Mouse (Mus musculus): ENCODE data around the gene Dennd1a.

Dennd1a gene

DNA sequence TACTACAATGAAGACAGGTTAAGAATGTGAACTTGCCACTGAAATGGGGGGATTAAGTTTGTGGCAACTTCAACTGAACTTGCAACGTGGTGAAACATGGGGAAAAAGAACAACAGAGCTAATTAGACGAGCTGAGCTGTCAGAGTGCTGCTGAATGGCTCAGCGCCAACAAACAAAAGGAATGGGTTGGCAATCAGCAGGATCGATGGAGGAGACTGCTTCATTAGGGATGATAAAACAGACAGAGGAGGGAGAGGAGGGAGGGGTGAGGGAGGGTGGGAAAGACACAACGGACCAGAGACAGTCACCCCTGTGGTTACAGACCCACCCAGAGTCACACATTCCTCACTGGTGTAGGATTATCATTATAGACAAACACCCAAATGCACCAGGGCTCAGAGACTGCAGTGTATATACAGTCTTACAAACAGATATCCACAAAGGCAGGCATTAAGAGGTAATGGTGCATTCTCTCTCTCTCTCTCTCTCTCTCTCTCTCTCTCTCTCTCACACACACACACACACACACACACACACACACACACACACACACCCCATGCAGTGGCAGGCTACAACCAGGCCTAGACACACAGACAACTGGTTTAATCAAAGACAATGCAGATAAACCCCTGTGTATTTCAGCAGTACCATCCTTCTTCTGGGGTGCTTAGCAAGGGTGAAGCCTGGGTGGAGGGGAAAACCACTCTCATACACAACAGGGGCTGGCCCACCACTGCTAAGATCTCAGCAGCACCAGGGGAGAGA, 468.2 kb downstream of the Dennd1a start:
- DNase-seq (ENCODE audit: low spot score in 2 of 2), result no peak

- peak; percentile 85 to 92 for DNase-seq (ENCODE audit: low spot score in 2 of 2)
These were observed 471.5 kb downstream of the Dennd1a start for GRCm38 (mm10) chr2:37815676-37816075.

- no peak for DNase-seq (ENCODE audit: low spot score in 2 of 2)
These were observed 472.3 kb downstream of the Dennd1a start for GRCm38 (mm10) chr2:37814820-37815361.

DNA sequence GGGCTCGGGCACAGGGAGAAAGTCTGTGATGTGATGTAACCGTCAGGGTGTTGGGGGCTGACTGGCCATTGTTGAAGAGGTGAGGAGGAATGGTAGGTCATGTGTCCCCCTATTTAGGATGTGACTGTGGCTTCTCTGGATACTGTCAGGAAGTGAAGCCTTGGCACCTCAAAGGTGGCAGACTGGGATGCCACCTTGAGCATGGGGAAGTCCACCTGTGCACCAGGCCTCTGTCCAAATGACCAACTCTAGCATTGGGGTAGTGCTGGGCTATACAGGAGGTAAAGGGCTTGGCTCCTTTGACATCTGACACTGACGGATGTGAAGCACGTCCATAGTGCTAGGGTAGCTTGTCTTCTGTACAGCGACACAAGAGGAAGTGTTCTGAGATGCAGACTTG, 474.8 kb downstream of the Dennd1a start:
- no peak for DNase-seq (ENCODE audit: low spot score in 2 of 2)

GRCm38 (mm10) chr2:37811682-37812081, 475.5 kb downstream of the Dennd1a start:
- DNase-seq (ENCODE audit: low spot score in 2 of 2), result no peak

DNA sequence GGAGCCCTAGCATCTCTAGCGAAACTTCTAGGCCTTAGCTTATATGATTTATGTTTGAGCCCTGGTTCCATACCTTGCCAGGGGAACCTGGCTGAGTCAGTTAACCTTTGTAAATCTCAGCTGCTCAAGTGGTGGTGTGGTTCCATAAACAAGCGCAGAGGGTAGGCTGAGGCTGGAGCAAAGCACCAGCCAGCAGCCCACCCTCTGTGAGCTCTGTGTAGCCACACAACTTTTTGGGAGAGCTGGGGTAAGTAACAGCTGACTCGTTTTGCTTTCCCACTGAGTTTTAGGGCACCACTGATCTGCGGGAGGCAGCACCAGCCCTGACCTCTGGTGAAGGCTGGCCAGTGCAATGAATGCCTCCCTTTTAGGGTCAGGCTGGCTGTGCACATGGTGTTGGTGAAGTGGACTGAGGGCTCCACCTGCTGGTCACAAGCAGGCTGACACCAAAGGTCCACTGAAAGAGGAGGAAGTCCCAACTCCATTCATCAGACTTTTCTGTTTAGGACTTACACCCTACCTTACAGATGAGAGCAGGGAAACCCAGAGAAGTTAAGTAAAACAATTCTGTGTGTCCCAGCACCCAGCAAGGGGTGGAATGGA, 484.5 kb downstream of the Dennd1a start:
- peak; percentile 71 to 81 for DNase-seq (ENCODE audit: low spot score in 2 of 2)

DNA sequence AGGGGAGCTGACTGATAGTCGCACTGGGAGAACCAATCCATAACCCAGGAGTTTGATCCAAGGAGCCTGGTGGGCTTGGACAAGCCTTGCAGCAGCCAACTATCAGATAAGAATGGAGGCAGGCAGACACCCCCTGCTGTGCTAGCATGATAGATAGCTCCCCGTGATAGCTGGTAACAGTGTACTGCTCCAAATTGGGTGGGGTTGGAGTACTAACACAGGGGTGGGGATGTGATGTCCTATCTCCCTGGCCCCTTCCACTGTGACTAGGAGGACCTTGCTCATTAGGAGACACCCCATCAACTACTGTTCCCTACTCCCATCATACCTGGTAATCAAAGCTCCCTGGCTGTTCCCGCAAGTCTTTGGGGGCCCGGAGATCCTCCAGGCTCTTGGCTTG, 485.5 kb downstream of the Dennd1a start:
- DNase-seq (ENCODE audit: low spot score in 2 of 2), result no peak

DNA sequence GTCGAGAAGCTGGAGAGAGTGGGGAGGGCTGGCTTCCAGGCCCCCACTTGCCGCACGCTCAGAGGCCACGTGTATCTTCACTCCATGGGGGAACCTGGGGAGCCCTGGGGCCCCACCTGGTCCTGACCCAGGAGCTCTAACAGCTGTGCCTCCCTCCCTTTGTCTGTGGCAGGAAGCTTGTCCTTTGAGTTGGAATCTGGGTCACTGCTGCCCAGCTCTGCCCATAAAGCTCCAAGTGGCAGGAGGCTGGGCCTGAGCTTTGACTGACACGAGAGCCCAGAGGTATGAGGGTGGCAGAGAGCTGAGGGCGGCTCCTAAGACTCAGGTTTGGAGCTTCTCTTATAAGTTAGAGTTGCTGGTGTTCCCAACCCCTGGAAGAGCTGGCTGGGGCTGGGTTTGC, 488.1 kb downstream of the Dennd1a start:
- DNase-seq (ENCODE audit: low spot score in 2 of 2), result no peak

DNA sequence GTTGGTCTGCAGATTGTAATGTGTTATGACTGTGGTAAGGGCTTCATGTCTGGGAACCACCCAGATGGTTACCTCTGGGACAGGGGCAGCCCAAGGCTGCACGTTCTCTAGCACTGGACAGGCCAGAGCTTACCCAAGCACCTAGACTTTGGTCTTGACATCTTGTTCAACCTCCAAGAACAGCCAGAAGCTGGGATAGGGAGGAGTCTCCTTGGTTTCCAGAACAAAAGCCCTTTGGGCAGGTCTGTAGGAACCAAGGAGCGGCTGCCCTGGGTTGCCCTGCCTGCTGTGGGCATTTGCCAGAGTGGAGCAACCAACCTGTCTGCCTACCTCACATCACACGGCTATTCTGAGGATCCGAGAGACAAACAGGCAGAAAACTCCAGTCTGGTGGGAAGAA, 490.1 kb downstream of the Dennd1a start:
- no peak for DNase-seq (ENCODE audit: low spot score in 2 of 2)

GRCm38 (mm10) chr2:37796021-37796420, 491.2 kb downstream of the Dennd1a start:
- DNase-seq (ENCODE audit: low spot score in 2 of 2), result no peak

GRCm38 (mm10) chr2:37791340-37791739, 495.9 kb downstream of the Dennd1a start:
- no peak for DNase-seq (ENCODE audit: low spot score in 2 of 2)

DNA sequence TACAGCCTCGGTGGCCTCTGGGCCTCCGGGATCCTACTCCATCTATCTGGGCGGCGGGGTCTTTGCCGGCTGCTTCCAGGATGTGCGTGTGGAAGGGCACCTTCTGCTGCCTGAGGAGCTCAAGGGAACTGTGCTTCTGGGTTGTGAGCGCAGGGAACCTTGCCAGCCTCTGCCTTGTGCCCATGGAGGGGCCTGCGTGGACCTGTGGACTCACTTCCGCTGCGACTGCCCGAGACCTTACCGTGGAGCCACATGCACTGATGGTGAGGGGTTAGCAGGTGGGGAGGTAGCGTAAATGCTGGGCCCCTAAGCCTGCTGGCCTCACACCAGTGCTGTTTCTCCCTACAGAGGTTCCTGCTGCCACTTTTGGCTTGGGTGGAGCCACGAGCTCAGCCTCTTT, 496.5 kb downstream of the Dennd1a start:
- no peak for DNase-seq (ENCODE audit: low spot score in 2 of 2)

DNA sequence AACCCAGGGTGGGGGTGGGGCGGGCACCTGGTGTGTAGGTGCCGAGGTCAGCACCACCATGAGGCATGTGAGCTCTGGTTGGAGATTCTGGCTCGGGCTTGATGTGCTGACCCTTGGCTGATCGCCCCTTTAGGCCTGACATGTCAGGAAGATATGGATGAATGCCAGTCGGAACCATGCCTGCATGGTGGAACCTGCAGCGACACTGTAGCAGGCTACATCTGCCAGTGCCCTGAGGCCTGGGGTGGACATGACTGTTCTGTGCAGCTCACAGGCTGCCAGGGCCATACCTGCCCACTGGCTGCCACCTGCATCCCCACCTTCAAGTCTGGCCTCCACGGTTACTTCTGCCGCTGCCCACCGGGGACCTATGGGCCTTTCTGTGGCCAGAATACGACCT, 497.2 kb downstream of the Dennd1a start:
- DNase-seq (ENCODE audit: low spot score in 2 of 2), result no peak

- DNase-seq (ENCODE audit: low spot score in 2 of 2), result no peak
These were observed 498.2 kb downstream of the Dennd1a start for GRCm38 (mm10) chr2:37789029-37789428.

GRCm38 (mm10) chr2:37788176-37788962, 498.8 kb downstream of the Dennd1a start:
- DNase-seq (ENCODE audit: low spot score in 2 of 2), result no peak

GRCm38 (mm10) chr2:37786461-37786860, 500.7 kb downstream of the Dennd1a start:
- no peak for DNase-seq (ENCODE audit: low spot score in 2 of 2)

DNA sequence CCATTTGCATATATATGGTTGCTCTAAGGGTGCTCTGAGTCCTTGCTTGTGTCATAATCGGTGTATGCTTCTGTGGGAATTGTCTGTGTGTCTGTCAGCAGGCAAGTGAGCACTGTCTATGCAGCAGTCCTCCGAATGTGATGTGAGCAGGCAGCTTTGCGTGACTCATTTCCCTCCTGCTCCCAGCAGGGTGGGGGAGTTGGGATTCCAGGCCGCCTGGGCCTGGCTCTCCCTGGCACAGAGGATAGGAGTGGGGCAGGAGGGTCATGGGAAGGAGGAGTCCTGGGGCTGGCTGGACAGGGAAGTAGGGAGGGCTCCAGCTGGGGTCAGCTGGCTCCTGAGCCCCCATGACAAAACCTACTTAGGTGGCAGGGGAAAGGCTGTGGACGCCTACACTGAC, 502.7 kb downstream of the Dennd1a start:
- DNase-seq (ENCODE audit: low spot score in 2 of 2), result peak; percentile 43 to 56

DNA sequence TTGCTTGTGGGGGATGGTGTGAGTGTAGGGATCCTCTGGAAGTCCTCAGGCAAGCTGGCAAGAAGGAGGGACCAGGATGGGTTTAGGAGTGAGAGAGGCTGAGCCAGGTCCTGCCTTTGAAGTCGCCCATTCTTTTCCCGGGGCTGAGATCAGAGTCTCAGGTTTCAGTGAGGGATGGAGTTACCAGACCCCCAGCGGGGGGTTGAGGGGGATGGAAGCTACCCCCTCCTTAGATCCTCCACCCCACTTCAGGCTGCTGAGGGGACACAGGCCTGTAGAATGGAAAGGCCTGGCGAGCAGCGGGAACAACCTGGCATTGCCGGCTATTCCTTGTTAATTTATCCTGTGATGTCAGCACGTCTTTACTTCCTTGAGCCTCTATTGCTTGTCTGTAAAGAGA, 505.2 kb downstream of the Dennd1a start:
- DNase-seq (ENCODE audit: low spot score in 2 of 2), result no peak

DNA sequence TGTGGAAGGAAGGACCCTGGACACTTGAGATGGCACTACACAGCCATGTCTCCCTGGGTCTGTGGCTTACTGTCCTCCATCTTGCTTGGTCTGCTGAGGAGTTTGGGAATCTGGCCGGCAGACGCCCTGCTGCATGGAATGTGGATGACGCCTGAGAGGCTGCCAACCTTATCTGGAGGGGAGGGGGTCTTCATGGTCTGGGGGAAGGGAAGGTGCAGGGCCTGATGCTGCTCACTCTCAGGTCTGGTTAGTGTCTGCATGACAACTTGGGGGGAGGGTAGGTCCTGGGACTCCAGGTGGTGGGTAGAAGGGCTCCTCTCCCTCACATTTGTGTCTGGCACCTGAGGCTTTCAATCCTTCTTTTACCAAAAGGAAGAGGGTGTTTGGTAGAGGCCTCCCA, 505.8 kb downstream of the Dennd1a start:
- DNase-seq (ENCODE audit: low spot score in 2 of 2), result no peak

DNA sequence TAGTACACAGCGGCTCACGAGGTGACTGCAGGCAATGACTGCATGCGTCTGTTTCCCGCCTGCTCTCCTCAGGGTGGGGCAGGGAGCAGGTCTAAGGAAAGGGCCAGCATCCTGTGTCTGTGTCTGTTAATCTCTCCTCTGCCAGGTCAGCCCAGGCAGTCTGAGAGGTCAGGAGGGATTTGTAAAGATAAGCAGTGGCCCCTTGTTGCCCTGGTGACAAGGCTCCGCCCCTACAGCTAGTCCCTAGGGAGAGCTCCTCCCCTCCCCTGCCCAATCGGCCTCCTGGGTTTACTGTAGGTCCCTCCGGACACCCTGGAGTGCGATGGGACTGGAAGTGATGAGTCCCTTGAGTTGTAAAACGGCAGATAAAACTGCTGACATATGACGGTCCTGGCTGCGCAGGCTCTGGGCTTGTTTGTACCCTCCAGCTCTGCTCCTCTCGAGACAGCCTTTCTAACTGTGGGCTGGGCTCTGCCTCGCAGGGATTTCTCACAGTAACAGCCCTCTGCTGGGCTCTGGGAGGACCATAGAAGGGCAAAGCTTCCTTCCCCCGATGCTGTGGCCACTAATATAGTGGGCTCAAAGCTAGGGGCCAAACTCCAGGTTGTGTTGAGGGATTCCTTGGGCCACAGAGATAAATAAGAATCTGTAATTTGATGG, 506.8 kb downstream of the Dennd1a start:
- DNase-seq (ENCODE audit: low spot score in 2 of 2), result no peak

GRCm38 (mm10) chr2:37777958-37778720, 509.1 kb downstream of the Dennd1a start:
- no peak for DNase-seq (ENCODE audit: low spot score in 2 of 2)

Data from right cerebral cortex, adult 2 months (tissue).